10 mouse cellular contexts compared by ENCODE assay signal in the genomic region with DNA sequence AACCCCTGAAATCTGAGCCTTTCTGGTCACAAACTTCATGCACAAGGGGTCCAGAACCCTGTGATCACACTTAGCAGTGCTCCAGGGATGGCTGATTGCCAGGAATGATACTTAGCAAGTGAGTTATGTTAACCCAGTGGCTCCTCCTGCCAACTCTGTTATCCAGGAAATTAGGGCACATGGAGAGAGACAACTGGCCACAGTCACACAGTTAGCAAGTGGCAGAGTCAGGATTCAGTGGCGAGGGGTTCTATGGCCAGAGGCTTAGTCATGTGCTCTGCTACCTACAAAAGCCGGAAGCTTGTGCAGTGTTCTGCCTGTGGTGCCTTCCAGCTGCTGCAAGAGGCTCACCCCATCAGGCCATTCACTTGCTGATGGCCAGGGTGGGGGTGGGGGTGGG.
DNase-seq lines count a peak whose midpoint lies in the region; ATAC-seq and TF ChIP-seq lines count a peak whose summit lies in the region.
"Had no signal": no experiment of that assay in that cellular context is flagged by ENCODE, and none has a peak within 500 bp of the region (broad histone marks: within the 10 kb centered on the region; RNA-seq: fewer than 3 reads in every experiment).

No protein-coding gene starts in this region.

- no peak for TF ChIP-seq POLR2A in liver, adult 2 months (IDR thresholded peaks at IDR 0.05; ENCODE audit: extremely low read depth, insufficient read depth, low read length)
- TF ChIP-seq POLR2A in brain, embryonic 14.5 days (IDR thresholded peaks at IDR 0.05; ENCODE audit: borderline replicate concordance, extremely low read depth, insufficient read depth, insufficient read length, poor library complexity, severe bottlenecking): no peak

- TF ChIP-seq CTCF in liver, adult 2 months (IDR thresholded peaks at IDR 0.05; ENCODE audit: low read depth, low read length): no peak
- no peak for TF ChIP-seq CTCF in brain, embryonic 14.5 days (IDR thresholded peaks at IDR 0.05; ENCODE audit: borderline replicate concordance, extremely low read depth, insufficient read depth, insufficient read length)
- no peak for TF ChIP-seq CTCF in midbrain, postnatal 0 days (IDR thresholded peaks at IDR 0.05)

- no peak overlapping the region for H3K4me3 ChIP-seq in liver, adult 2 months (ENCODE audit: insufficient read depth, low read depth, low read length)
- no peak overlapping the region for H3K4me3 ChIP-seq in midbrain, postnatal 0 days (ENCODE audit: low read depth, low read length)

- no peak overlapping the region for H3K4me2 ChIP-seq in midbrain, postnatal 0 days (ENCODE audit: low read depth, low read length, poor library complexity, severe bottlenecking)

- intact Hi-C loops in heart, postnatal 25 days (cut with DNase I): no loop called here

- H3K36me3 ChIP-seq in liver, adult 2 months (ENCODE audit: control insufficient read depth, insufficient read depth, low read length): no peaks in the 10 kb centered on the region
- H3K36me3 ChIP-seq in midbrain, postnatal 0 days (ENCODE audit: insufficient read depth, low read length): no peaks in the 10 kb centered on the region; the same call in 1 of the 2 replicates

- WGBS in liver, adult 2 months: 87% methylated on average over 2 of the region's 2 CpGs
- WGBS in midbrain, postnatal 0 days: 32% methylated on average over 2 of the region's 2 CpGs

- no peaks in the 10 kb centered on the region for H3K79me2 ChIP-seq in liver, adult 2 months (ENCODE audit: control insufficient read depth, insufficient read depth, low read length)

- no peak for ATAC-seq in midbrain, postnatal 0 days (ENCODE audit: low FRiP score)

- peak; percentile 83 for DNase-seq in heart, adult 11 months
- DNase-seq in heart, postnatal 25 days (ENCODE audit: low spot score): no peak
- peak; percentile 7 for DNase-seq in liver, adult 2 months (ENCODE audit: extremely low read depth, low read depth, low spot score)
- DNase-seq in liver: no peak
- peak; percentile 84 for DNase-seq in brain, embryonic 14.5 days (ENCODE audit: low read depth)
- peak; percentile 78 for DNase-seq in midbrain, postnatal 0 days (ENCODE audit: low spot score)
- no peak for DNase-seq in gastrocnemius, postnatal 10 days
- no peak for DNase-seq in ovary, postnatal 14 days (ENCODE audit: low spot score)
- DNase-seq: right cerebral cortex, postnatal 25 days; thymus, postnatal 14 days had no signal

- H3K9me3 ChIP-seq in midbrain, postnatal 0 days (ENCODE audit: low read length): no peaks in the 10 kb centered on the region

- no peaks in the 10 kb centered on the region for H3K27me3 ChIP-seq in liver, adult 2 months (ENCODE audit: control insufficient read depth, insufficient read depth, low read length)
- no peaks in the 10 kb centered on the region for H3K27me3 ChIP-seq in midbrain, postnatal 0 days (ENCODE audit: insufficient read depth, low read length)

- no peak overlapping the region for H3K27ac ChIP-seq in liver, adult 2 months (replicated peaks; ENCODE audit: insufficient read depth, low read depth, low read length)
- H3K27ac ChIP-seq in midbrain, postnatal 0 days (ENCODE audit: low read depth, low read length): no peak overlapping the region

- no peak overlapping the region for H3K9ac ChIP-seq in liver, adult 2 months (ENCODE audit: low read depth, low read length)
- H3K9ac ChIP-seq in midbrain, postnatal 0 days (replicated peaks; ENCODE audit: low read length, poor library complexity, severe bottlenecking): no peak overlapping the region

- H3K4me1 ChIP-seq in liver, adult 2 months (ENCODE audit: control insufficient read depth, insufficient read depth, low read length): no peaks in the 10 kb centered on the region
- peaks cover 16% of the 10 kb centered on the region; the same call in 1 of the 2 replicates for H3K4me1 ChIP-seq in midbrain, postnatal 0 days (ENCODE audit: insufficient read depth, low read length)

Comparison
In these comparisons a context has a peak if more than half of its experiments do, and no peak if none do; other contexts are left out.
1. DNase-seq: peak in heart, adult 11 months (single experiment), liver, adult 2 months (single experiment), brain, embryonic 14.5 days (single experiment) and midbrain, postnatal 0 days (single experiment); none in heart, postnatal 25 days (single experiment), liver (single experiment), gastrocnemius, postnatal 10 days (single experiment) and ovary, postnatal 14 days (single experiment).